Mouse (Mus musculus): ENCODE data around the gene Gpr107. TPM values are rescaled to one million over a fixed set of nuclear protein-coding genes. Genes with fewer than 3 reads are reported as not detected.

Gene Gpr107
- total and polyA plus RNA-seq, 3 experiments: 16.4 to 18.3 TPM; not detected in 1

GRCm38 (mm10) chr2:31202357-31202756 is 50.2 kb downstream of the Gpr107 start:
- no peak for TF ChIP-seq POLR2AphosphoS2 (IDR thresholded peaks at IDR 0.05; ENCODE audit: low read length)
- no peak for TF ChIP-seq NELFE (IDR thresholded peaks at IDR 0.05; ENCODE audit: low read depth, low read length)
- no peak for TF ChIP-seq USF1 (IDR thresholded peaks at IDR 0.05; ENCODE audit: low read depth, low read length)
- no peak for TF ChIP-seq POLR2AphosphoS5 (IDR thresholded peaks at IDR 0.05; ENCODE audit: borderline replicate concordance, low read depth, low read length)
- TF ChIP-seq NRF1 (IDR thresholded peaks at IDR 0.05; ENCODE audit: insufficient read depth, low read depth, low read length, poor library complexity, severe bottlenecking): no peak
- TF ChIP-seq BHLHE40 (IDR thresholded peaks at IDR 0.05; ENCODE audit: borderline replicate concordance, low read depth, low read length): no peak
- no peak for TF ChIP-seq ETS1 (IDR thresholded peaks at IDR 0.05; ENCODE audit: low read depth, low read length)
- TF ChIP-seq MAZ (IDR thresholded peaks at IDR 0.05; ENCODE audit: low read depth, low read length): no peak
- H3K27ac ChIP-seq (ENCODE audit: control insufficient read depth, low read depth, low read length): no peak overlapping the region
- no peaks in the 10 kb centered on the region for H3K79me2 ChIP-seq (ENCODE audit: control insufficient read depth, insufficient read depth, low read length, poor library complexity)
- H3K4me3 ChIP-seq (ENCODE audit: control insufficient read depth in 1 of 2, insufficient read depth in 1 of 2, low read depth in 2 of 2, low read length in 2 of 2): no peak overlapping the region
- no peak for DNase-seq (ENCODE audit: low read depth, low spot score)
- no peaks in the 10 kb centered on the region; a peak in 1 of 4 replicates for H3K36me3 ChIP-seq (ENCODE audit: control insufficient read depth in 1 of 2, insufficient read depth in 2 of 2, low read length in 2 of 2)
- no peaks in the 10 kb centered on the region for H3K27me3 ChIP-seq (ENCODE audit: control insufficient read depth in 1 of 2, insufficient read depth in 2 of 2, low read length in 2 of 2)
- H3K9ac ChIP-seq (ENCODE audit: control insufficient read depth, low read depth, low read length, poor library complexity, severe bottlenecking): no peak overlapping the region
- no peaks in the 10 kb centered on the region for H3K4me1 ChIP-seq (ENCODE audit: control insufficient read depth in 1 of 2, insufficient read depth in 2 of 2, low read length in 2 of 2)
- no peaks in the 10 kb centered on the region for H3K9me3 ChIP-seq (replicated peaks; ENCODE audit: insufficient read depth, low read length)

- H3K27ac ChIP-seq (ENCODE audit: control insufficient read depth, low read depth, low read length): no peak overlapping the region
- no peaks in the 10 kb centered on the region for H3K4me1 ChIP-seq (ENCODE audit: control insufficient read depth in 1 of 2, insufficient read depth in 2 of 2, low read length in 2 of 2)
- no peaks in the 10 kb centered on the region for H3K27me3 ChIP-seq (ENCODE audit: control insufficient read depth in 1 of 2, insufficient read depth in 2 of 2, low read length in 2 of 2)
- H3K9ac ChIP-seq (ENCODE audit: control insufficient read depth, low read depth, low read length, poor library complexity, severe bottlenecking): no peak overlapping the region
- H3K79me2 ChIP-seq (ENCODE audit: control insufficient read depth, insufficient read depth, low read length, poor library complexity): no peaks in the 10 kb centered on the region
- TF ChIP-seq MAX (IDR thresholded peaks at IDR 0.05; ENCODE audit: low read length) (no peak), HCFC1 (IDR thresholded peaks at IDR 0.05; ENCODE audit: low read depth, low read length) (no peak), BHLHE40 (IDR thresholded peaks at IDR 0.05; ENCODE audit: borderline replicate concordance, low read depth, low read length) (no peak), CTCF (IDR thresholded peaks at IDR 0.05 in 2 of 3, conservative IDR thresholded peaks at IDR 0.05 in 1 of 3; ENCODE audit: control insufficient read depth in 1 of 3, insufficient read depth in 1 of 3, low read depth in 2 of 3, low read length in 3 of 3, poor library complexity in 1 of 3, severe bottlenecking in 1 of 3) (no peak), ZC3H11A (IDR thresholded peaks at IDR 0.05; ENCODE audit: low read depth, low read length) (no peak), EP300 (IDR thresholded peaks at IDR 0.05; ENCODE audit: low read depth in 1 of 2, low read length in 2 of 2) (no peak), ZNF384 (IDR thresholded peaks at IDR 0.05; ENCODE audit: low read depth, low read length) (no peak), E2F4 (IDR thresholded peaks at IDR 0.05; ENCODE audit: borderline replicate concordance, low read depth, low read length) (no peak), MEF2A (IDR thresholded peaks at IDR 0.05; ENCODE audit: extremely low read depth, insufficient replicate concordance, low read depth, low read length, poor library complexity, severe bottlenecking) (no peak), MXI1 (IDR thresholded peaks at IDR 0.05; ENCODE audit: low read depth, low read length) (no peak), GABPA (IDR thresholded peaks at IDR 0.05; ENCODE audit: low read depth, low read length) (no peak), CHD2 (IDR thresholded peaks at IDR 0.05; ENCODE audit: low read length) (no peak), ETS1 (IDR thresholded peaks at IDR 0.05; ENCODE audit: low read depth, low read length) (no peak), RAD21 (IDR thresholded peaks at IDR 0.05; ENCODE audit: low read depth, low read length) (no peak), USF1 (IDR thresholded peaks at IDR 0.05; ENCODE audit: low read depth, low read length) (no peak), USF2 (IDR thresholded peaks at IDR 0.05; ENCODE audit: borderline replicate concordance in 1 of 2, insufficient read depth in 1 of 2, low read depth in 1 of 2, low read length in 2 of 2) (no peak)
- no peaks in the 10 kb centered on the region; a peak in 1 of 4 replicates for H3K36me3 ChIP-seq (ENCODE audit: control insufficient read depth in 1 of 2, insufficient read depth in 2 of 2, low read length in 2 of 2)
- H3K4me3 ChIP-seq (ENCODE audit: control insufficient read depth in 1 of 2, insufficient read depth in 1 of 2, low read depth in 2 of 2, low read length in 2 of 2): no peak overlapping the region
- no peak for DNase-seq (ENCODE audit: low read depth, low spot score)
- no peaks in the 10 kb centered on the region for H3K9me3 ChIP-seq (replicated peaks; ENCODE audit: insufficient read depth, low read length)
Measured at GRCm38 (mm10) chr2:31202956-31203355, 50.8 kb downstream of the Gpr107 start.
